Mouse (Mus musculus) mammary gland, adult 2 months (tissue): Measurements from ENCODE around the gene Trpv6. TPM values are rescaled to one million over a fixed set of nuclear protein-coding genes. Genes with fewer than 3 reads are reported as not detected.

ENCODE experiments used
- polyA plus RNA-seq: library from polyadenylated mRNA; depleted of rRNA; stranded (reverse); fragments of >200 nt; gene quantifications from 2 replicates; pipeline ENCODE4 v1.2.3, GENCODE M21; 2012; ENCODE audit warnings: low replicate concordance; rRNA removed

Trpv6 gene
- 0.86 and 1.7 TPM in 2 replicates for polyA plus RNA-seq

GRCm38 (mm10) chr6:41636178-41636577 lies at the start of gene Trpv6:
TSS of gene Trpv6 (minus strand) at chr6:41636405.

DNA sequence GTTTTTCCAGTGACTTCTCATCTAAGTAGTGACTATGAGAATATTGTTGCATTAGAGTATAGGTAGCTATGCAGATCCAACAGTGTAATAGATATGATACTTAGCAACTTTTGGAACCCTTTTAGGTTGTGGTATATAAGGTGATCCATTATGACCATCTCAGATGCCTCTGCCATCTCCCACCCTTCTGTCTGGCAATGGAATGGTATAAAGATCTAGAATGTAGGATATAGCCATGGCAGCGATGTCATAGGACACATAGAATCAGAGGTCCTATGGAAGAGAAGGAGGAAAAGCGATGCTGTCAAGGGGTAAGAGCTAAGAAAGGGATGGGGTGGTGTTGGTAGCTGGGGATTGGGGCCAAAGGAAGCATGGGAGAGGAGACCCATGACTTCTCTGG lies 47.9 kb upstream of the Trpv6 start, which contains the start of gene Llcfc1:
Llcfc1 (plus strand) TSS at position 301 of the 400 bp plus-strand sequence.

GRCm38 (mm10) chr6:41680669-41681068 lies 44.5 kb upstream of the Trpv6 start, which contains the start of gene Trpv5:
TSS of gene Trpv5 (minus strand) at chr6:41680769.

GRCm38 (mm10) chr6:41605061-41605793 lies 31.0 kb downstream of the Trpv6 start, which contains the start of gene Ephb6:
TSS of gene Ephb6 (plus strand) at chr6:41605482.

Other genes with a start within 250 kb of the Trpv6 start
- gene Gm5771, start 244.0 kb downstream of the Trpv6 start, polyA plus RNA-seq: not detected in 2 replicates
- not detected in 2 replicates for gene Gm10334, start 190.3 kb downstream of the Trpv6 start, polyA plus RNA-seq
- gene Prss1, start 177.5 kb downstream of the Trpv6 start, polyA plus RNA-seq: not detected in 2 replicates
- 0.59 and 2.9 TPM in 2 replicates for gene Prss2, start 114.6 kb downstream of the Trpv6 start, polyA plus RNA-seq
- gene Ephb6, start 30.9 kb downstream of the Trpv6 start, polyA plus RNA-seq: 20.3 and 26.2 TPM in 2 replicates
- gene Trpv5, start 44.4 kb upstream of the Trpv6 start, polyA plus RNA-seq: not detected in 2 replicates
- not detected in 2 replicates for gene Llcfc1, start 48.0 kb upstream of the Trpv6 start, polyA plus RNA-seq
- gene Kel, start 67.9 kb upstream of the Trpv6 start, polyA plus RNA-seq: 0.14 TPM in 1 of 2 replicates, not detected in the other
- not detected in 2 replicates for gene Olfr459, start 138.8 kb upstream of the Trpv6 start, polyA plus RNA-seq
- not detected in 2 replicates for gene Pip, start 211.1 kb upstream of the Trpv6 start, polyA plus RNA-seq
- not detected in 2 replicates for gene Sval2, start 216.6 kb upstream of the Trpv6 start, polyA plus RNA-seq